Mouse (Mus musculus): Measurements from ENCODE around the gene Nap1l1.
"Not testable (repeated sequence)": the region's sequence is repeated elsewhere in the genome, so short reads cannot be mapped to it uniquely, and the experiment has no call there.

The Nap1l1 gene

DNA sequence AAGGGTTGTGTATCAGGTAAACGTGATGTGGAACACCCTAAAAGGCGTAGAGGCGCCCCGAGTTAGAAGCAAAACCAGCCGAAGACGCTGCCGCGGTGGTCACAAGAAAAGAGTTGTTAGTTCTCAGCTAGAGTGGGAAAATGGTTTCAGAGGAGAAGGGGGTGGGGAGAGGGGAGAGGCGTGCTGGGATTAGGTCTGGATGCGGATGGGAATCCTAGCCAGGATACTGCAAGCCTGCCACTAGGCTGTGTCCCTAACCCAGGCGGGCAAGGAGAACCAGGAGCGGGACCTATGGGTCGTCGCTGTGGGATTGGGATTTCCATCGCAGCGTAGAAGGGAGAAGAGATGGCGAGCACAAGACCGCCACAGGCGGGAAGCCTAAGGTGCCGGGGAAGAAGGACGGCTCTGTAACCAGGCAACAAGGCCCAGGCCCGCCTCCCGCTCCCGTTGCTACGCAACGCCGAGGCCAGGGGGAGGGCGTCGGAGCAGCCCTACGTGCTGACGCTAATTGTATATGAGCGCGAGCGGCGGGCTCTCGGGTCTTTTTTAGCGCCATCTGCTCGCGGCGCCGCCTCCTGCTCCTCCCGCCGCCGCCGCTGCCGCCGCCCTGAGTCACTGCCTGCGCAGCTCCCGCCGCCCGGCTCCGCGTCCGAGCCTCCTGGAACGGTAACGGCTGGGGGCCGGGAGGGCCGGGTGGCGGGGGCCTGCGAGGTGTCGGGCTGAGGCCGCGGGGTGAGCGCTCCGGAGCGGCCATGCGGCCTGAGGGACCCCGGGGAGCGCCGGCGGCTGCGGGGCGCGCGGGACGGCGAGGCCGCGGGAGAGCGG is at the start of gene Nap1l1:
TSS of gene Nap1l1 (plus strand) at position 538 of the 825 bp plus-strand sequence.
- DNase-seq, result peak; percentile 98 to 99

DNA sequence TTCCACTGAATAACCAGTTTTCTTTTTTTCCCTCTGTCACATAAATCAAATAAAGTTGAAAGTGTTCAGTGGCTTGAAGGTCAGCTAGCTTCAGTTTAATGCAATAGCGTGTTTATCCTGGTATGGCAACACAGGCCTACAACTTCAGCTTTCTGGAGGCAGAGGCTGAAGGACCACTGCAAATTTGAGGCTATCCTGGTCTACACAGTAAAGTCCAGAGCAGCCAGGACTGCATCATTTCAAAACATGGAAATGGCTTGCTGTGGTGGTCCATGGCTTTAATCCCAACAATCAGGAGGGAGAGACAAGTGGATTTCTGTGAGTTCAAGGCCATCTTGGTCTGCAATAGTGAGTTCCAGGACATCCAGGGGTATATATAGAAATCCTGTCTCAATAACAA is 46.5 kb upstream of the Nap1l1 start:
- DNase-seq, result no peak

DNA sequence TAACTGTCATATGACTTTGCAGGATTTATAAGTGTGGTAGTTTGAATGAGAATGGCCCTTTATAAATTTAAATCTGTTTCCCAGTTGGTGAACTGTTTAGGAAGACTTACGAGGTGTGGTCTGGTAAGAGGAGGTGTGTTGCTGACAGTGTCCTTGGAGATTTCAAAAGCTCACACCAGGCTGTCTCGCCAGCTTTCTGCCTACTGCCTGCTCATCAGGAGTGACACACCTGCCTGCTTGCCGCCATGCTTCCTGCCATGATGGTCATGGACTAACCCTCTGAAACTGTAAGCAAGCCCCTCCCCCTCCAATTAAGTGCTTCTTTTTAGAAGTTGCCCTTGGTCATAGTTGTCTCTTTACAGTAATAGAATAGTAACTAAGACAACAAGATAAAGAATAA is 39.5 kb upstream of the Nap1l1 start:
- DNase-seq, result no peak

DNA sequence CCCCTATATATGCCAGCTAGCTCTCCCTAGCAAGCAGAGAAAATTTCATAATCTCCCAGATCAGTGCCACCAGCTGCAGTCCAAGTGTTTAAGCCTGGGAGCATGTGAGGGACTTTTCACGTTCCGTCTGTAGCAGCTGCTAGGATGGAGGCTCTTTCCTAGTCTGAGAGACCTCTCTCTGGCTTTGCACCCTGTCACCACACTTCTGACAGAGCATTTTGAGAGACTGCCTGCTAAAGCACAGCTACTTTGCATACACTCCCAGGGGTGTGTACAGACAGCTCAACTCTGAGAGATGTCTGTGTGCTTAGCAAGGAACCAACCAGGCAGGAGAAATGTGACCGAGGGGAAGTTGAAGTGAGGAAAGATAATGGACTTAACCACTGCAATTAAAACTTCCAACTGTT is 32.0 kb upstream of the Nap1l1 start:
- DNase-seq, result peak; percentile 40 to 43

DNA sequence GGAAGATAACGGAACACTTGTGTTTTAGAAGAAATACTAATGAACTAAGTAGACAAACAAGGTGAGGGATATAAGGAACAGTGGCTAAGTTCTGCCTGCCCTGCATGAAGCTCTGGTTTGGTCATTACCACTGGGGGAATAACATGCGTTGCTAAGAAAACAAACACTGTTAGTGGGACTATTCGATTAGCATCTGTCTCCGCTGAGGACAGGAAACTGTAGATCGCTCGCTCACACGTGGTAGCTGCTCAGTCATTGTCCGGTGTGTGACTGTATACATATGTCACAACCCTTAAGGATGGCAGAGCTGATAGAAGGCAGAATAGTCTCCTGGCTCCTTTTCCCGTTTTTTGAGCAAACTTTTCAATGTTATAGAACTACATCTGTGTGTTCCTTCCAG is 28.8 kb upstream of the Nap1l1 start:
- DNase-seq, result no peak

DNA sequence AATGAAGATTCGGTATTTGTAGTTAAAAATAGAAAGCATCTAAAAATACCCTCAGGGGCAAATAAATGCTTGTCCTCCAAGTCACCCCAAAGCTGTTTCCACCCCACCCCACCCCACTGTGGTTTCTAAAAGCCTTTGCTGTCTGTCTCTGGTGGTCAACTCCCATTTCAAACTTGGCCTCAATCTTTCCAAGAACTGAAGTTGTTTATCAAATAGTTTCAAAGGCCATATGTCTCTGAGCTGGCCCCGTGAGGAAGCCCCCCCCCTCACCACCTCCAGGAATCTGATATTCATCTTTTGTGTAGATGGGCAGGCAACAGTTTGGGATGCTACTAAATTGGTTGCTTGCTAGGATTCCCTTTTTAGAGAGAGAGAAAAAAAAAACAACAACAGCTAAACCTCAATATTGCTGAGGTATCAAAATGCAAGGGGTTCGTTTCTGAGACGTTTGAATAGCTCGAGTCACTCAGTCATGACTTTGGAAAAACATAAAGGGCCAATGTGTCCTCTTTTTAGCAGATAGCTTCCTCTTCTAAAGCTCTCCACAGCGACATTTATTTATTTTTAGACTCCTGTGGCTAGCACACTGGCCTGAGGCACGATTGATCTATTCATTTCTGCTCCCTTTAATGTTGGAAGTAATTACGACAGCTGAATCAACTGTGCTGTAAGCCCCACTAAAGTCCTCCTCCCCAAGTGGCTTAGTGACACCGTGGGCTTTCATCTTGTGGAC is 26.9 kb upstream of the Nap1l1 start:
- DNase-seq, result peak in 1 of 2 experiments; percentile 24

DNA sequence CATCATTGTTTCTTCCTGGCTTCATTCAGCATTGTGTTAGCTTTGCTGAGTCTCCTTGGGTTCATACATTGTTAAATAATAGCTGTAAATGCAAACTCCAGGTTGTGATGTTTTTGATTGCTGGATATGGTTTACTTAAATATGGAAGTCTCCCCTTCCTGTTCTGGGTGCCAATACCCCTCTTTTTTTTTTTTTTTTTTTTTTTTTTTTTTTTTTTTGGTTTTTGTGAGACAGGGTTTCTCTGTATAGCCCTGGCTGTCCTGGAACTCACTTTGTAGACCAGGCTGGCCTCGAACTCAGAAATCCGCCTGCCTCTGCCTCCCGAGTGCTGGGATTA is 26.4 kb upstream of the Nap1l1 start:
- DNase-seq, result not testable (repeated sequence)

DNA sequence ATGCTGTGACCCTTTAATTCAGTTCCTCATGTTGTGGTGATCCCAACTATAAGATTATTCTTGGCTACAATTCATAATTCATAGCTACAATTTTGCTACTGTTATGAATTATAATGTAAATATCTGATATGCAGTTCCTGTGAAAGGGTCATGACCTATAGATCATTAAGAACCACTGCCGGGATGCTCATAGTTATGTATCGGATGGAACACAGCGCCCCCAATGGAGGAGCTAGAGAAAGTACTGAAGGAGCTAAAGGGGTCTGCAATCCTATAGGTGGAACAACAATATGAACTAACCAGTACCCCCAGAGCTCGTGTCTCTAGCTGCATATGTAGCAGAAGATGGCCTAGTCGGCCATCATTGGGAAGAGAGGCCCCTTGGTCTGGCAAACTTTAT is 23.4 kb upstream of the Nap1l1 start:
- peak in 1 of 2 experiments; percentile 15 for DNase-seq

DNA sequence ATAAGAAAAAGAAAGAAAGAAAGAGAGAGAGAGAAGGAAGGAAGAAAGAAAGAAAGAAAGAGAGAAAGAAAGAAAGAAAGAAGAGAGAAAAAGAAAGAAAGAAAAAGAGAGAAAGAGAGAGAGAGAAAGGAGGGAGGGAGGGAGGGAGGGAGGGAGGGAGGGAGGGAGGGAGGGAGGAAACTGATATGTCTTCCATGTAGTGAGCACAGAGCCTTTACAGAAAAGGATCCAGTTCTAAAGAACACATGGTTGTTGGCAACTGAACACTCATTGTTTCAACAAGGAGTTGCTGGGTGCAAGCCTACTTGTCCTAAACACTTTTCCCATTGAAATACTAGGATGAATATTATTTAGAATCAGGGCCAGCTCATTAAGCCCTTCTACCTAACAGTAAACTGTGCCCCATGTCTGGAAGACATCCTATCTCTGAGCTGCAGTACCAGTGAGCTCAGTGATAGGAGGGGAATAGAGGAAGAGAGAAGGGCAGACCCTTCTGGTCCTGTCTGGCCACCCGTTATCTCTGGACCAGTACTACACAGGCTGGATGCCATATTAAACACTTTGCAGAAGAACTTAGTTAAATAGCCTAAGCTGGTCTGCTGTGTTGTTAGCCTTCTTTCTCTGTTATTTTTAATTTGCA is 21.2 kb upstream of the Nap1l1 start:
- DNase-seq, result no peak

DNA sequence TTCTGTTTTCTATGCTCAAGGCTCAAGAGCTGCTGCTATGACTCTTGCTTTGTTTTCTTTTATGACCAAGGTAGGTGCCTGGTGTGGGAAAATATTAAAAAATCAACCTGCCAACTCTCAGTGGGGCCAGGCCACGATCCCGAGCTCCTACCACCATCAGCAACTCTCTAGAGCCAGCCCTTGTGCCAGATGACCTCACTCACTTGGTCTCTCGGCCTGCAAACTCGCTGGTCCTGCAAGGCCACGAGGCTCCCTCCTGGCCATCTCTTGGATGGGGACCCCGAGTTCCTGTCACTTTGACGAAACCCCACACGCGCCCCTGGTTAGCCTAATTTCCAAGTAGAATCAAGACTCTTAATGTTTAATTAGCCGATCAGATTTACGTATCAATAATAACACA is 20.6 kb upstream of the Nap1l1 start:
- no peak for DNase-seq

DNA sequence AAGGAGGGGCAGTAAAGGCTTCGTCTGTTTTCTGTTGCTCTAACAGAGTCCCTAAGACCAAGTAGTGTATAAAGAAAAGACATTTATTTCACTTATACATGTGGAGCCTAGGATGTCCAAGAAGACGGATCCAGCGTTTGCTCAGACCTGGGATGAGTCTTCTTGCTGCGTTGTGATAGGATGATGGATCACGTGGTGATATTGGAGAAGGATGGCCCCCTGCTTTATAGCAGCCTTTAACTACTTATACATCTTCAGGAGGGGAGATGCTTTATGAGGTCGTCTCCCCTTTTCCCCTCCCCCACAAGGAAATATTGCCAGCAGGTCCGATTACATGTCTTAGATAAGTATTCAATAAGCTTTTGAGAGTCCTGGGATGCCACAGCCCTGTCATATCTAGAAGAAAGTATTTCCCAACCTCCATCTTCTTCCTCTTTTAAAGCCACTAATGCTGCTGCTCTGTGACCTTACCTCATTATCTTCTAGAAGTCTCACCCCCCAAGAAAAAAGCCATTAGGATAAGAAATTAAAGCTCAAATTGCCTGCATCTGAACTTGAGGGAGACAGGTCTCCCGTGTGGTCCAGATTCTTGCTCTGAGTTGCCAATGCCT is 18.2 kb upstream of the Nap1l1 start:
- DNase-seq, result no peak

DNA sequence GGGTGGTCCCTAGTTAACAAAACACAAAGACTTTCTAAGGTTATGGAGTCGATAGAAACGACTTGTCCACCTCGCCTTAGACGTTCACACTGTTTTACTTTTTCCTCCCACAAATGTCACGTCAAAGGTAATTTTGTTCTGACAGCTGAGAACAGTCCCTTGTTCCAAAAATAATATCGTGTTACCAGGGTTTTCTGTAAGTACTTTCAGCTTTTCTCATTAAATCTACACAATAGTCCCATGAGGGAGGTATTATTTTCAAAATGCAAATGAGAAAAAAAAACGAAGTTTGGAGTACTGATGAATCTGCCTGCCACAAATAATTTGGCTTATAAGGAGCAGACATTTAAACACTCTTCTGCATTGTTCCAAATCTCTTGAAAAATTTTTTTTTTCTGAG is 14.9 kb upstream of the Nap1l1 start:
- no peak for DNase-seq

DNA sequence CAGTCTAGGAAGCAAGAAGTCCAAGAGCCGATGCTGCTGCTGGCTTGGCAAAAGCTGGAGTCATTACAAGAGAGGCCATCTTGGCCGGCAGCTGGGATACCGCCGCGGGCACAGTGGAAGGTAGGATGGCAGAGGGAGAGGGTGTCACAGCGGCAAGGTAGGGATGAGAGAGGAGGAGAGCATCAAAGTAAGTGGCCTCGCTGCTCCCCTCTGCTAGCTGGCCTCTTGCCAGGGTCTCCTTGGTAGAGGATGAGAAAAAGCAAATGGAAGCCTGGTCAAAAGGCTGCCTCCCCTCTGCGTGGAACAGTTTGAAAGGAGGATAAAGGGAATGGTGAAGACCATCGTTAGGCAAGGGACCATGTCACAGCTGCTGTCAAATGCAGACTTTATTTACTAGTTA is 14.0 kb upstream of the Nap1l1 start:
- DNase-seq, result no peak

DNA sequence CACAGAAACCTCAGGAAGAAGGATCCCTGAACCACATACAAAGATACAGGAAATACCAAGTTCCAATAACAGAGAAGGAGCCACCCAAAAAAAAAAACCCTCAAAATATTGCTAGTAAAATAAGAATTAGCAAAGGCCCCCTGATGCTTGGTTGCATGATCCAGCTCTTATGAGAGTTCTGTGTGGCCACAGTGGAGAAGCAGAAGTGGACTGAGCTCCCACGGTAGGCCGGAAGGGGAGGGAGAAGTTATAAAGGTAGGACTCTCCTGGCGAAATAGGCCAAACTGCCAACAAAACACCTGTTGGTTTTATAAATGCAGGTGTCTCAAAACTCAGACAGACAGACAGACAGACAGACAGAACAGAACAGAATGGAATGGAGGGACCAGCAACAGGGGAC is 13.1 kb upstream of the Nap1l1 start:
- no peak for DNase-seq

DNA sequence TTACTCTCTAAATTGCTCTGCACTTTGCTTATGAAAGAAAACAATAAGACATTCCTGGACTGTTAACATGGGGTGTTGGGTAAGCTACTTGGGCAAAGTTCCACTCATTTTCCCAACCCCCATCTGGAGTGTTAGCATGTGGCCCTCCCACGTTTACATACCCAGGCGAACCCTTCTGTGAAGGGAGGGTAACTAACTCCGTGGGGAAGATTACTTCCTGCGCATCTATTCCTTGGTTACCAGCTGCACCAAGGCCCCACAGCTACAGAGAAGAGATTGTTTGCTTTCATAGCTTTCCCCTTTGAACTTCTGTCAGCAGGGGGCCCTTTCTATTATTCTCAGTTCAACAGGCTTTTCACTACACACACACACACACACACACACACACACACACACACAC is 12.6 kb upstream of the Nap1l1 start:
- DNase-seq, result no peak

DNA sequence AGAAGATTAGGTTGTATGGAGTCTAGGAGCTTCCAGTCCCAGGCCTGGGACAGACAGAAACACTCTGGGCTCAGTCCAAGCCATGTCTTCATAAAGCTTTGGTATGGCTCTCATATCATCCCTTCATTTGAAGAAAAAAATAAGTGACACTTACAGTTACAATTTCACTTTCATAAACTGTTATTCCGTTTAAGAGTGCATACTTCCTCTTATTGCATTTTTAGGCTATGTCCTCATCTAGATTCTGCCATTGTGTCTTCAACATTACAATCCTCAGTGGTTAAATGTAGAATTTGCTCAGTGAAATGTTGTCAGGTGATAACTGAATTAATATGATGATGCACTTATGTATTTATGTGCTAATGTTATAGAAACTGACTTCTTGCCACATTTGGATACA is 8.2 kb upstream of the Nap1l1 start:
- no peak for DNase-seq

DNA sequence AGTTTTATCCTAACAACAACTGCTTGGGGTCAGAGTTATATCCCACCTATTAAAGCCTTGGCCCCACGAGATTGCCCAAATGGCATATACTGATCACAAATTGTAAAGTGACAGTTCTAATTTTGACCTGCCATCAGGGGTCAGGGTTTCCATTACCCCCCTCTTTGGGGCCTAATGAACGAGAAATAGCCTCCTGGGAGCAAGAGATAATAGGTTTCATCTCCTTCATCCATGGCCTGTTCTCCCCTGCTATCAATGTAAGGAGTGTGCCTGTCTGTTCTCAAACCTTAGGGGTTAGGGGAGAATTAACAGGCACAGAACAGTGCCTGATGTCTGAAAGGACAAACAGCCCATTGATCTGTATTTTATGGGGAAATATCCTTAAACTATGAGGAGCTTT is 7.6 kb upstream of the Nap1l1 start:
- peak in 1 of 2 experiments; percentile 5 for DNase-seq

DNA sequence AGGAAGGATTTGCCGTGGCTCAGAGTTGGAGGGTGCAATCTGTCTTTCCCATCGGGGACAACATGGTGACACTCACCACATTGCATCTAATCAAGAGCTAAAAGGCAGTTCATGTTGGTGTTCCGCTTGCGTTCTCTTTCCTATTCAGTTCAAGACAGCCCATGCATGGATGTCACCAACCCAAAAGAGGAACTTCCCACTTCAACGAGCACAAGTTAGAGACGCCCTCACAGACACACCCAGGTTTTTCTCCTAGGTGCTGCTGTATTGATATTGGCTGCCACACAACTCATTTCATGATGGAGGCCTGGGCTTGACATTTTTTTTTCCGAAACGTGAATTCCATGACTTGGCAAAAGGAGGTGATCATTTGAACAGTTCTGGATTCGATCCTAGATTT is 1.9 kb upstream of the Nap1l1 start:
- peak; percentile 69 to 75 for DNase-seq

DNA sequence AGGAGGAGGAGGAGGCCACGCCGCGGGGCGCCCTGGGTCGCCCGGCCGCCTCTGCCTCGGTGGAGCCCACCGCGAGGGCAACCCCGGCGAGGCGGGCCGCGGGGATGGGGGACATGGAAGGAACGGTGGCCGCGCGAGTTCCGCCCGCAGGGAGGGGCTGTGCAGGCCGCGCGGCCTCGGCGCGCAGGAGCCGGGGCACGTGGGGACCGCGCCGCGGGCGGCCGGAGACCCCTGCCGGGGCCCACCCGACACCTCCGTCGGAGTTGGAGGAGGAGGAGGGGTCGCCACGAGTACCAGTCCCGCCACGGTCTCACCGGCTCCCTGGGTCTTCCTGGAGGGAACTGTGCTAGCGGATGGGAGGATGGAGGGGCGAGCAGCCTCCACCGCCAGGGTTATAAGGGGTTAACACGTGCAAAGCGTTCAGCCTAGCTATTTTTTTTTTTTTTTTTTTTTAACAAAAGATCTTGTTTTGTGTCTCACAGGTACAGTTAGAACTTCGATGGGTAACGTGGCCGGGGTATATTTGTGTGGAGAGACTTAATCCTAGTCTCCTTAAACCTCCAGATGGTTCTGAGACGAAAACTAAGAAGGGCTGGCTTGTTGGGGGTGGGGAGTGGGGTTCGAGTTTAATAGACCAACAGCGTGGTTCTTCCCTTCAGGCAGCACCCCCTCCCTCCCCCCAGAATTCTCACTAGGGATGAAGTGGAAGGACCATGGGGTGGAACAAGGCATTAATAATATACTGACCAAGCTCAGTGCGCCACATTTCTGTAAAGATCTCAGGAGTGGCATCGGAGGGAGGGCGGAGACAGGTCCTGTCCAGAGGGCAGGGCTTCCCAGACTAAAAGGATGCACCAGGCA is 718 bp downstream of the Nap1l1 start:
- DNase-seq, result peak in 1 of 2 experiments; percentile 57

DNA sequence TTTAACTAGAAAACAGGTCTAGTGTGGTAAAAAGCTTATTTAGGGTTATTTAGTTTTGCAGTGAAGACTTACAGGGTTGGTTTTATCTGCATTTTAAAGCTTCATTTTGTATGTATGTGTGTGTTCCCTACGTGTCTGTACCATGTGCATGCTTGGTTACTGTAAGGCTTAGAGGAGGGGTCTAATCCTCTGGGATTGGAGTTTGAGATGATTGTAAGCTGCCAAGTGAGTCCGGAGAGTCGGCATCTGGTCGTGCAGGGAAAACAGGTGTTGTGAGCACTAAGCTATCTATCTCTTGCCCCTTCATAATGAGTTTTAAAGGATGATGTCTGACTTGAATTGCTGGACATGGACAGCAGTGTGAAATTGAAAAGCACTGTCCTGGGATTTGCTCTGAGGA is 3.3 kb downstream of the Nap1l1 start:
- DNase-seq, result no peak

DNA sequence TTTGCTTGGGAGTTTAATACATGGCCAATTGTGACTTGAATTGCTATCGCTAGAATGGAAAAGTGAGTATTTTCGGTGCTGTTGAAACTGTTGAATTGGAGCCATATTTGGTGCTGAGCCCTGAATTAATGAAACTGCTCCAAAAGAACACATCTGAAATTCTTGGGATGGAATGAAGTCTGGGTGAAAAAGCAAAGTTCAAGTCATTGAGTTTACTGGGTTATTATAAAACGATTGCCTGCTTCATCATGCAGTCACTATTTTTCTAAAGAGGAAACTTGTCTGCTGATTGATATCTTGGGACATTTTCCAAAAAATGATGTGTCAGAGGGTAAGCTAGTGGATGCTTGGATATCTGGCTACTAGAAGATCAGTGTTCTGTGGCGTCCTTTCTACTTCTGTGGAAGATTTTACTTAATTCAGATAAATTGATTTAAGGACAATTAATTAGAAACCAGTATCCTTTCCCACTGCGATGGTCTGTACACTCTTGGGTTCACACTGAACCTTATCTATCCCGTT is 4.0 kb downstream of the Nap1l1 start:
- no peak for DNase-seq

DNA sequence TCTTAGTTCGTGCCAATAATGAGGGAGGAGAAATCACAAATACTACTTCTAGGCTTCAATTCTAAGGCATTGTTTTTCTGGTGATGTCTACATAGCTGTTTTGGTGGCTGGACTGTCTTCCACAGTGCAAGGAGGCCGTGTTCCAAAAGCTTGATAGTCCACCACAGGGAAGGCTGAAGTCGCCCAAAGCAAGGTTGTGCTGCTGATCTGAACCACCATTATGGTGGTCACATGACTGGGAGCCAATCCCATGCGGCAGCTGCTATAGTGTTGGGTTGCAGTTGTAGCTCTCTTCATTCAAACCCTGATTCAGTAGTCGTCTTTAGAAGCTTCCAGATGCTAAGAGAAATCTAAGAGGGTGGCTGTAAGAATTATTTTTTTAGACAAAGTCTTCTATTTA is 6.6 kb downstream of the Nap1l1 start:
- DNase-seq, result no peak
